Mouse (Mus musculus): ENCODE data around the gene Pgm2l1. TPM values are rescaled to one million over a fixed set of nuclear protein-coding genes. Genes with fewer than 3 reads are reported as not detected.
A peak's percentile ranks its signal among the peaks of the same experiment; 100 is the strongest.

Pgm2l1 gene
- polyA plus RNA-seq, 1 experiment = 0.81 TPM

GRCm38 (mm10) chr7:100215976-100216375 is 11.2 kb upstream of the Pgm2l1 start:
- TF ChIP-seq GATA1 (IDR thresholded peaks at IDR 0.05; ENCODE audit: low read length) = no peak
- no peak for TF ChIP-seq TAL1 (IDR thresholded peaks at IDR 0.05; ENCODE audit: low read length)
- Histone ChIP-seq H3K4me3 (replicated peaks) (no peak overlapping the region), H3K4me1 (ENCODE audit: control insufficient read depth) (no peaks in the 10 kb centered on the region), H3K9me3 (ENCODE audit: control insufficient read depth, low read length) (no peaks in the 10 kb centered on the region), H3K36me3 (ENCODE audit: control insufficient read depth) (no peaks in the 10 kb centered on the region), H3K27me3 (ENCODE audit: control insufficient read depth) (peaks cover 31% of the 10 kb centered on the region)

DNA sequence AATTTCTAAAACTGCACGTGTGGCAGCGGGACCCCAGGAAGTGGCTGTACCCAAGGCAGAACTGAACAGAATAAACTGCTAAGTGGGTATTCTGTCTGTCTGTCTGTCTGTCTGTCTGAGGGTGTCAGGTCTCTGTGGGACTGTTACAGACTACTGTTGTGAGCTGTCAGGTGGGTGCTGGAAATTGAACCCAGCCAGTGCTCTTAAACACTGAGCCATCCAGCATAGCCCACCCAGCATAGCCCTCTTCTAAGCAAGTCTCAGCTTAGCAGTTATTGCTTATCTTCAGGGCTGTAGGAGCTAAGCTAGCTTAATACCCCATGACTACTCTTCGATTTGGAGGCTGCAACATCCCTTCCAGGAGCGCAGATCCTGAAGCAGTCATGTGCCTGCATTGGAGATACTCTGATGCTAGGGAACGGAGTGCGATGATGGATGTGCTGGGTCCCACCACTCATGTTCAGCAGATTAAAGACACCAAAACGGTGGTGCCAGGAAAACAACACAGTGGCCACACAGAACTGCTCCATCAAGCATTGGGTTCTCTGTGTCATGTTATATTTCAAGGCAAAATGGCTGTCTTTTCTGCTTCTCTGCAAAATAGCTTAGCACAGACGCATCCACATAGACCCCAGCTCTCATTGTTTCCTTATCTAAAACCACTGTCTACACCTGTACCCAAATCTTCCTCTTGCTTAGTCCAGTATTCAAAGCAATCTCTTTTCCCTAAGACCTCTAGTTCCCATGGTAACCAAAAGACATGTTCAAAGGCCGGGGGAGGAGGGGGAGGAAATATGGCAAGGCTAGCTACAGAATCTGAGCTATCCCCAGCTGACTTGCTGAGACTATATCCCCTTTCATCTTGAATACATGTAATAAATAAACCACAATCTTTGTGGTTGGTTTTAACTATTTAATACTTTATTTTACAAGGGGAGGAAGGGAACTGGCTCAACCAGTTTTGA is 10.3 kb upstream of the Pgm2l1 start:
- H3K27me3 ChIP-seq (ENCODE audit: control insufficient read depth) = peaks cover 31% of the 10 kb centered on the region
- TF ChIP-seq GATA1 (IDR thresholded peaks at IDR 0.05; ENCODE audit: low read length) (no peak), TAL1 (IDR thresholded peaks at IDR 0.05; ENCODE audit: low read length) (no peak)
- no peaks in the 10 kb centered on the region for H3K4me1 ChIP-seq (ENCODE audit: control insufficient read depth)
- H3K36me3 ChIP-seq (ENCODE audit: control insufficient read depth) = no peaks in the 10 kb centered on the region
- no peaks in the 10 kb centered on the region for H3K9me3 ChIP-seq (ENCODE audit: control insufficient read depth, low read length)
- H3K4me3 ChIP-seq (replicated peaks) = no peak overlapping the region

GRCm38 (mm10) chr7:100227896-100228525 is 817 bp downstream of the Pgm2l1 start:
- TF ChIP-seq GATA1 (IDR thresholded peaks at IDR 0.05; ENCODE audit: low read length) (no peak), TAL1 (IDR thresholded peaks at IDR 0.05; ENCODE audit: low read length) (no peak)
- no peaks in the 10 kb centered on the region for H3K9me3 ChIP-seq (ENCODE audit: control insufficient read depth, low read length)
- H3K27me3 ChIP-seq (ENCODE audit: control insufficient read depth) = no peaks in the 10 kb centered on the region
- H3K36me3 ChIP-seq (ENCODE audit: control insufficient read depth) = peaks cover 2% of the 10 kb centered on the region
- H3K4me3 ChIP-seq (replicated peaks) = peak overlapping the region; percentile 100
- H3K4me1 ChIP-seq (ENCODE audit: control insufficient read depth) = peaks cover 41% of the 10 kb centered on the region

GRCm38 (mm10) chr7:100228957-100229356 is 1.8 kb downstream of the Pgm2l1 start:
- Histone ChIP-seq H3K4me3 (replicated peaks) (peak overlapping the region; percentile 100), H3K9me3 (ENCODE audit: control insufficient read depth, low read length) (no peaks in the 10 kb centered on the region), H3K4me1 (ENCODE audit: control insufficient read depth) (peaks cover 49% of the 10 kb centered on the region), H3K36me3 (ENCODE audit: control insufficient read depth) (peaks cover 2% of the 10 kb centered on the region), H3K27me3 (ENCODE audit: control insufficient read depth) (no peaks in the 10 kb centered on the region)
- TF ChIP-seq TAL1 (IDR thresholded peaks at IDR 0.05; ENCODE audit: low read length) (no peak), GATA1 (IDR thresholded peaks at IDR 0.05; ENCODE audit: low read length) (no peak)

DNA sequence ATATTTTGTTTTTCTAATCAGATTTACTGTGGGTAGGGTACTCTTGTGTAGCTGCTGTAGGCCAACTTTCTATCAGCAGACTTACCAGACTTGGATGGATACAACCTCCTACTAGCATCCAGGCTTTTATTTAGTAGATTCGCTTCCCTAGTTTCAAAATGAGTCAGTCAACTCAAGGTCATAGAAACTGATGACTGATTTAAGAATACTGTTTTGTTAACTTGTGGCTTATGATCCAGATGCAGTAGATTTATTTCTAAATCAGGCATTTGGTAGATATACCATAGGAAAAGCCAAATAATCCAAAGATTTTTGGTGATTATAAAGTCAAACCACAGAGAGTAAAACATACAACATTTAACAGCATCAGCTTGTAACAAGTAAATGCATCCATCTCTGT is 3.5 kb downstream of the Pgm2l1 start:
- Histone ChIP-seq H3K36me3 (ENCODE audit: control insufficient read depth) (peaks cover 2% of the 10 kb centered on the region), H3K9me3 (ENCODE audit: control insufficient read depth, low read length) (no peaks in the 10 kb centered on the region), H3K4me1 (ENCODE audit: control insufficient read depth) (peaks cover 55% of the 10 kb centered on the region), H3K4me3 (replicated peaks) (no peak overlapping the region), H3K27me3 (ENCODE audit: control insufficient read depth) (no peaks in the 10 kb centered on the region)
- TF ChIP-seq GATA1 (IDR thresholded peaks at IDR 0.05; ENCODE audit: low read length) (no peak), TAL1 (IDR thresholded peaks at IDR 0.05; ENCODE audit: low read length) (no peak)

DNA sequence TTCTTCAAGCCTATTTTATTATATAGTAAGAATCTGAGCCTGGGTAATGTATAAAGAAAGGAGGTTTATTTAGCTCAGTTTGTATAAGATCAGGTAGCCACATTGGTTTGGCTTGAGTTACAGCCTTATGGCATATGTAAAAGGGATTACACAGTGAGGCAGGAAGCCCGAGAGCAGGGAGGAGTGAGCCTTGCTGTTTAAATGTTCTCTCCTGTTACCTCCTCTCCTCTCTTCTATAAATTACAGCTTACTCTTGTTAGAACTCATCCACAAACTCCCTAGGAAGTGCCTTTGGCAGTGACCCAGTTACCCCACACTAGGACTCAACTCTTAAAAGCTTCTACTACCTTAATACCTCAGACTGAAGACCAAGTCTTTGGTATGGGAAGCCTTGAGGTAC is 4.5 kb downstream of the Pgm2l1 start:
- H3K4me1 ChIP-seq (ENCODE audit: control insufficient read depth) = peaks cover 50% of the 10 kb centered on the region
- no peak overlapping the region for H3K4me3 ChIP-seq (replicated peaks)
- H3K9me3 ChIP-seq (ENCODE audit: control insufficient read depth, low read length) = no peaks in the 10 kb centered on the region
- no peaks in the 10 kb centered on the region for H3K27me3 ChIP-seq (ENCODE audit: control insufficient read depth)
- H3K36me3 ChIP-seq (ENCODE audit: control insufficient read depth) = peaks cover 2% of the 10 kb centered on the region
- TF ChIP-seq GATA1 (IDR thresholded peaks at IDR 0.05; ENCODE audit: low read length) (no peak), TAL1 (IDR thresholded peaks at IDR 0.05; ENCODE audit: low read length) (no peak)

DNA sequence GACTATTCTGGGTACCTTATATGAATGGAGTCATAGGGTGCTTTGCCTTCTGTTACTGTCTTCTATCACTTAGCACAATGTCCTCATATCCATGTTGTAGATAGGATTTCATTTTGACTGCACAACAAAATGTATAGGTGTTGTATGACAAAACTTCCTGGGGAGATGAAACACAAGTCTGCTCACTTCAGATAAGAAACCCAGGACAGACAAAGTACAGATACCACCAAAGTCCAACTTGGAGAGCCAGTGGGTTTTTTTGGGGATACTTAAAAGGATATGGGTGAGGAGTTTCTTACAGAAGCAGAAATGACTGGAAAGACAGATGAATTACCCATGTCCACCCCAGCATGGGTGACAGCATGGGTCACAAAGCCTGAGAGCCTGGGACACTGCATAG is 6.5 kb downstream of the Pgm2l1 start:
- Histone ChIP-seq H3K27me3 (ENCODE audit: control insufficient read depth) (no peaks in the 10 kb centered on the region), H3K4me1 (ENCODE audit: control insufficient read depth) (peaks cover 43% of the 10 kb centered on the region), H3K36me3 (ENCODE audit: control insufficient read depth) (peaks cover 2% of the 10 kb centered on the region), H3K9me3 (ENCODE audit: control insufficient read depth, low read length) (no peaks in the 10 kb centered on the region), H3K4me3 (replicated peaks) (no peak overlapping the region)
- TF ChIP-seq TAL1 (IDR thresholded peaks at IDR 0.05; ENCODE audit: low read length) = no peak

DNA sequence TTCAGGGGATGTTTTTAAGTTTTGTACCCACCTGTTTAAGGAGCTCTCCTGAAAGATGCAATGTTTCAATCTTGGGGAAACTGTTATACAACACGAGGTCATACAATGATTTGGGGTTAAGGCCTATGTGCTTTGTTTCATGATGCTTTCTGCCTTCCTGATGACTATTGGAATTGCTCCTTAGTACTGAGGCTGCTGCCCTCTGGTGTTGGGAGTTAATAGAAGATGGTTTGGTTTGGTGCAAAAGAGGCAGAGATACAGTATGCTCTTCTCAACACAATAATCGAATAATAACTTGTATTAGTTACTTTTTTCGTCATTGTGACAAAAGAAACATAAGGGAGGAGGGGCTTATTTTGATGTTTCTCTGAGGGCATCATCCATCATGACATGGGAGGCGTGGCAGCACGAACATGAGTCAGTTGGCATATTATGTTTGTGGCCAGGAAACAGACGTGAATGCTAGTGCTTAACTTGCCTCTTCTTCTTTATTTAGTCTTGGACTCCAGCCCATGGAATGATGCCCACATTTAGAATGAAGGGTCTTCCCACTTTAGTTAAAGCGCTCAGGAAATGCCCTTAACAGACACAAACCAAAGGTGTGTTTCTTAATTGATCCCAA is 7.2 kb downstream of the Pgm2l1 start:
- H3K4me1 ChIP-seq (ENCODE audit: control insufficient read depth) = peaks cover 36% of the 10 kb centered on the region
- TF ChIP-seq GATA1 (IDR thresholded peaks at IDR 0.05; ENCODE audit: low read length) (no peak), TAL1 (IDR thresholded peaks at IDR 0.05; ENCODE audit: low read length) (no peak)
- no peak overlapping the region for H3K4me3 ChIP-seq (replicated peaks)
- H3K36me3 ChIP-seq (ENCODE audit: control insufficient read depth) = peaks cover 2% of the 10 kb centered on the region
- H3K9me3 ChIP-seq (ENCODE audit: control insufficient read depth, low read length) = no peaks in the 10 kb centered on the region
- H3K27me3 ChIP-seq (ENCODE audit: control insufficient read depth) = no peaks in the 10 kb centered on the region

DNA sequence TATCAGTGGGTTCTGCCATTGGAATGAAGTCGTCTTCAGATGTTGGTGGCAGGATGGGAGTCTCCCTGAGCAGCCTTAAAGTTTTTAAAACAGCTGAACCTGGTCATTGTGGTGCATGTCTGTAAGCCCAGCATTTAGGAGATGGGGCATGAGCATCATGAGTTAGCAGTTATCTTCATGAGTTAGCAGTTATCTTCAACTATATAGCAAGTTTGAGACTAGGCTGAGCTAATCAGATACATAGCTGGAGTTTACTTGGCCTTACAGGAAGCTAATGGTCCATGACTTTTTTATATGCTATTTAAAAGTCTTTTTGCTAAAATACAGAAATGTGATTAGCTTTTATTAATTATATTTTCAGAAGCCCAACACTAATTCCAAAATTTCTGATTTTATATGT is 11.1 kb downstream of the Pgm2l1 start:
- H3K27me3 ChIP-seq (ENCODE audit: control insufficient read depth) = no peaks in the 10 kb centered on the region
- H3K4me3 ChIP-seq (replicated peaks) = no peak overlapping the region
- peaks cover 24% of the 10 kb centered on the region for H3K4me1 ChIP-seq (ENCODE audit: control insufficient read depth)
- TF ChIP-seq TAL1 (IDR thresholded peaks at IDR 0.05; ENCODE audit: low read length) (no peak), GATA1 (IDR thresholded peaks at IDR 0.05; ENCODE audit: low read length) (no peak)
- H3K9me3 ChIP-seq (ENCODE audit: control insufficient read depth, low read length) = no peaks in the 10 kb centered on the region
- H3K36me3 ChIP-seq (ENCODE audit: control insufficient read depth) = peaks cover 5% of the 10 kb centered on the region

All from erythroblast, embryonic 14.5 days (primary cell).